Mouse (Mus musculus): ENCODE data around the gene Wfikkn2. TPM values are rescaled to one million over a fixed set of nuclear protein-coding genes. Genes with fewer than 3 reads are reported as not detected.
"Not testable (repeated sequence)": the region's sequence is repeated elsewhere in the genome, so short reads cannot be mapped to it uniquely, and the experiment has no call there.

The Wfikkn2 gene
- polyA plus RNA-seq, 1 experiment from 2014 or later: 3.4 TPM

- H3K4me1 ChIP-seq (ENCODE audit: control insufficient read depth, insufficient read depth, low read length): peaks cover 10% of the 10 kb centered on the region
- no peaks in the 10 kb centered on the region for H3K27me3 ChIP-seq (ENCODE audit: control insufficient read depth, insufficient read depth, low read length)
- no peak overlapping the region for H3K4me3 ChIP-seq (replicated peaks; ENCODE audit: low read length)
- no peaks in the 10 kb centered on the region for H3K9me3 ChIP-seq (replicated peaks; ENCODE audit: control insufficient read depth, low read length)
- H3K27ac ChIP-seq (ENCODE audit: low read length): no peak overlapping the region
- H3K4me2 ChIP-seq (ENCODE audit: low read depth, low read length): no peak overlapping the region
- ATAC-seq (ENCODE audit: insufficient read depth, low FRiP score): no peak
- no peaks in the 10 kb centered on the region for H3K36me3 ChIP-seq (ENCODE audit: control insufficient read depth, insufficient read depth, low read length)
- H3K9ac ChIP-seq (ENCODE audit: low read length): no peak overlapping the region
Measured at GRCm38 (mm10) chr11:94268761-94269160, 23.0 kb upstream of the Wfikkn2 start.

GRCm38 (mm10) chr11:94266155-94266554 is 20.4 kb upstream of the Wfikkn2 start:
- not testable (repeated sequence) for H3K27me3 ChIP-seq (ENCODE audit: control insufficient read depth, insufficient read depth, low read length); H3K27ac ChIP-seq (ENCODE audit: low read length); H3K36me3 ChIP-seq (ENCODE audit: control insufficient read depth, insufficient read depth, low read length); H3K9me3 ChIP-seq (replicated peaks; ENCODE audit: control insufficient read depth, low read length); H3K4me2 ChIP-seq (ENCODE audit: low read depth, low read length); ATAC-seq (ENCODE audit: insufficient read depth, low FRiP score); H3K4me1 ChIP-seq (ENCODE audit: control insufficient read depth, insufficient read depth, low read length); H3K4me3 ChIP-seq (replicated peaks; ENCODE audit: low read length); H3K9ac ChIP-seq (ENCODE audit: low read length)
- 81% methylated on average over 3 of the region's 3 CpGs for WGBS

- no peaks in the 10 kb centered on the region for H3K9me3 ChIP-seq (replicated peaks; ENCODE audit: control insufficient read depth, low read length)
- H3K27me3 ChIP-seq (ENCODE audit: control insufficient read depth, insufficient read depth, low read length): no peaks in the 10 kb centered on the region
- H3K27ac ChIP-seq (ENCODE audit: low read length): peak overlapping the region; percentile 57
- peak; percentile 57; the same call in 1 of the 2 replicates for ATAC-seq (ENCODE audit: insufficient read depth, low FRiP score)
- WGBS: under 1% methylated on average over 18 of the region's 18 CpGs
- H3K4me3 ChIP-seq (replicated peaks; ENCODE audit: low read length): peak overlapping the region; percentile 44
- H3K36me3 ChIP-seq (ENCODE audit: control insufficient read depth, insufficient read depth, low read length): no peaks in the 10 kb centered on the region
- peaks cover 4% of the 10 kb centered on the region for H3K4me1 ChIP-seq (ENCODE audit: control insufficient read depth, insufficient read depth, low read length)
- H3K9ac ChIP-seq (ENCODE audit: low read length): peak overlapping the region; percentile 57
- H3K4me2 ChIP-seq (ENCODE audit: low read depth, low read length): peak overlapping the region; percentile 65
Measured at GRCm38 (mm10) chr11:94265134-94265785, 19.5 kb upstream of the Wfikkn2 start.

- no peak overlapping the region for H3K4me2 ChIP-seq (ENCODE audit: low read depth, low read length)
- H3K9ac ChIP-seq (ENCODE audit: low read length): no peak overlapping the region
- WGBS: 59% methylated on average over 6 of the region's 6 CpGs
- ATAC-seq (ENCODE audit: insufficient read depth, low FRiP score): peak; percentile 66
- no peaks in the 10 kb centered on the region for H3K9me3 ChIP-seq (replicated peaks; ENCODE audit: control insufficient read depth, low read length)
- no peaks in the 10 kb centered on the region for H3K36me3 ChIP-seq (ENCODE audit: control insufficient read depth, insufficient read depth, low read length)
- peaks cover 4% of the 10 kb centered on the region for H3K4me1 ChIP-seq (ENCODE audit: control insufficient read depth, insufficient read depth, low read length)
- H3K27ac ChIP-seq (ENCODE audit: low read length): no peak overlapping the region
- no peaks in the 10 kb centered on the region for H3K27me3 ChIP-seq (ENCODE audit: control insufficient read depth, insufficient read depth, low read length)
- no peak overlapping the region for H3K4me3 ChIP-seq (replicated peaks; ENCODE audit: low read length)
Measured at GRCm38 (mm10) chr11:94261585-94262370, 16.0 kb upstream of the Wfikkn2 start.

GRCm38 (mm10) chr11:94259814-94260213 is 14.0 kb upstream of the Wfikkn2 start:
- Histone ChIP-seq H3K27ac (ENCODE audit: low read length) (no peak overlapping the region), H3K9ac (ENCODE audit: low read length) (no peak overlapping the region), H3K4me1 (ENCODE audit: control insufficient read depth, insufficient read depth, low read length) (peaks cover under 1% of the 10 kb centered on the region; the same call in 1 of the 2 replicates), H3K9me3 (replicated peaks; ENCODE audit: control insufficient read depth, low read length) (no peaks in the 10 kb centered on the region), H3K4me2 (ENCODE audit: low read depth, low read length) (no peak overlapping the region), H3K36me3 (ENCODE audit: control insufficient read depth, insufficient read depth, low read length) (no peaks in the 10 kb centered on the region), H3K4me3 (replicated peaks; ENCODE audit: low read length) (no peak overlapping the region), H3K27me3 (ENCODE audit: control insufficient read depth, insufficient read depth, low read length) (no peaks in the 10 kb centered on the region)
- 70% methylated on average over 4 of the region's 4 CpGs for WGBS
- no peak for ATAC-seq (ENCODE audit: insufficient read depth, low FRiP score)

GRCm38 (mm10) chr11:94257987-94258386 is 12.2 kb upstream of the Wfikkn2 start:
- no peaks in the 10 kb centered on the region for H3K36me3 ChIP-seq (ENCODE audit: control insufficient read depth, insufficient read depth, low read length)
- no peak overlapping the region for H3K4me2 ChIP-seq (ENCODE audit: low read depth, low read length)
- no peaks in the 10 kb centered on the region for H3K9me3 ChIP-seq (replicated peaks; ENCODE audit: control insufficient read depth, low read length)
- ATAC-seq (ENCODE audit: insufficient read depth, low FRiP score): no peak
- no peaks in the 10 kb centered on the region for H3K4me1 ChIP-seq (ENCODE audit: control insufficient read depth, insufficient read depth, low read length)
- H3K9ac ChIP-seq (ENCODE audit: low read length): no peak overlapping the region
- no peak overlapping the region for H3K4me3 ChIP-seq (replicated peaks; ENCODE audit: low read length)
- no peak overlapping the region for H3K27ac ChIP-seq (ENCODE audit: low read length)
- H3K27me3 ChIP-seq (ENCODE audit: control insufficient read depth, insufficient read depth, low read length): no peaks in the 10 kb centered on the region
- 71% methylated on average over 14 of the region's 14 CpGs for WGBS

- Histone ChIP-seq H3K9ac (ENCODE audit: low read length) (no peak overlapping the region), H3K27ac (ENCODE audit: low read length) (no peak overlapping the region), H3K4me2 (ENCODE audit: low read depth, low read length) (no peak overlapping the region), H3K27me3 (ENCODE audit: control insufficient read depth, insufficient read depth, low read length) (no peaks in the 10 kb centered on the region), H3K4me1 (ENCODE audit: control insufficient read depth, insufficient read depth, low read length) (no peaks in the 10 kb centered on the region), H3K9me3 (replicated peaks; ENCODE audit: control insufficient read depth, low read length) (no peaks in the 10 kb centered on the region), H3K36me3 (ENCODE audit: control insufficient read depth, insufficient read depth, low read length) (no peaks in the 10 kb centered on the region), H3K4me3 (replicated peaks; ENCODE audit: low read length) (no peak overlapping the region)
- WGBS: 69% methylated on average over 5 of the region's 5 CpGs
- no peak for ATAC-seq (ENCODE audit: insufficient read depth, low FRiP score)
Measured at GRCm38 (mm10) chr11:94255733-94256132, 9.9 kb upstream of the Wfikkn2 start.

- 85% methylated on average over 10 of the region's 10 CpGs for WGBS
- no peak overlapping the region for H3K4me2 ChIP-seq (ENCODE audit: low read depth, low read length)
- H3K4me3 ChIP-seq (replicated peaks; ENCODE audit: low read length): no peak overlapping the region
- H3K9me3 ChIP-seq (replicated peaks; ENCODE audit: control insufficient read depth, low read length): no peaks in the 10 kb centered on the region
- H3K9ac ChIP-seq (ENCODE audit: low read length): no peak overlapping the region
- H3K27ac ChIP-seq (ENCODE audit: low read length): no peak overlapping the region
- no peaks in the 10 kb centered on the region for H3K36me3 ChIP-seq (ENCODE audit: control insufficient read depth, insufficient read depth, low read length)
- H3K4me1 ChIP-seq (ENCODE audit: control insufficient read depth, insufficient read depth, low read length): no peaks in the 10 kb centered on the region
- no peak for ATAC-seq (ENCODE audit: insufficient read depth, low FRiP score)
- no peaks in the 10 kb centered on the region for H3K27me3 ChIP-seq (ENCODE audit: control insufficient read depth, insufficient read depth, low read length)
Measured at GRCm38 (mm10) chr11:94253691-94254090, 7.9 kb upstream of the Wfikkn2 start.

GRCm38 (mm10) chr11:94253156-94253555 is 7.4 kb upstream of the Wfikkn2 start:
- Histone ChIP-seq H3K9me3 (replicated peaks; ENCODE audit: control insufficient read depth, low read length) (no peaks in the 10 kb centered on the region), H3K4me1 (ENCODE audit: control insufficient read depth, insufficient read depth, low read length) (no peaks in the 10 kb centered on the region), H3K27me3 (ENCODE audit: control insufficient read depth, insufficient read depth, low read length) (no peaks in the 10 kb centered on the region), H3K27ac (ENCODE audit: low read length) (no peak overlapping the region), H3K4me3 (replicated peaks; ENCODE audit: low read length) (no peak overlapping the region), H3K36me3 (ENCODE audit: control insufficient read depth, insufficient read depth, low read length) (no peaks in the 10 kb centered on the region), H3K4me2 (ENCODE audit: low read depth, low read length) (no peak overlapping the region), H3K9ac (ENCODE audit: low read length) (no peak overlapping the region)
- no peak for ATAC-seq (ENCODE audit: insufficient read depth, low FRiP score)
- WGBS: 75% methylated on average over 9 of the region's 9 CpGs

Data from stomach, embryonic 16.5 days (tissue).